Mouse (Mus musculus): ENCODE data around the gene Vmn1r26. TPM values are rescaled to one million over a fixed set of nuclear protein-coding genes. Genes with fewer than 3 reads are reported as not detected.

Gene Vmn1r26
- polyA plus RNA-seq (2015; fragmentation: Nextera tagmentation; extraction: Ambion mirVana), result not detected in 2 replicates

DNA sequence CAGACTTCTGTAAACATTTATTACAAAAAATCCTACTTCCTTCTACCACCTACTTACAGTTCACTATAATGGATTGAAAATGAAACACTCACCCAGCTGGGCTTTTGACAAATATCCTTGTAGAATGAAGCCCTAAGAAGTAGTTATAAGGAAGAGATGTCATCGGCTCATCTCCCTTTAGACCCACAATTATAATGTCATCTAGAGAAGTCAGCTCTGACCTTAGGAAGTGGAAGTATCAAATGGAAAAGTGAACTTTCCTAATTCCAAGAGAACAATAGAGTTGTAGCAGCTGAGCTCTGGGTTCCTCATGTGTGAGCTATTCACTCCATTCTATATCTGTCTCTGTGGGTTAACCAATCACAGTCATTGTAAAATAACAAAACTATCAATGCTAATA lies at the start of gene Vmn1r26:
Gene Vmn1r26, minus strand, starts transcription at position 101 of the 400 bp plus-strand sequence.

DNA sequence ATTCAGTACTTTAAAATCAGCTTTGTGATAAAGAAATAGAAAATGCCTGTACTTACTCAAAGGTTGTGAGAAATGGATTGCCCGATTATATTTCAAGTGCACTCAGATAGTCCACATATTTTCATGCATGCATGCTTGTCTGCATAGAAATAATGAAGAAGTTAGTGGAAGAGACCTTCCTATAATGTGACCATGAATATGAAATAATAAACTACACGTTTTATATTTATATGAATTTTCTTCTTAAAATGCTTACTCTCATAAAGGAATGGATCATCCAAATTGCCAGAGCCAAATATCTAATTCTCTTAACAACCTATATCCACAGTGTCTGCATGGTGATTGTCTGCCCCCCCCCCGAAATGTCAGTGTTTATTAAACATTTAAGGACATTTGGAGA lies 34.2 kb downstream of the Vmn1r26 start, which contains the start of gene Vmn1r25:
Gene Vmn1r25, minus strand, starts transcription at position 101 of the 400 bp plus-strand sequence.

DNA sequence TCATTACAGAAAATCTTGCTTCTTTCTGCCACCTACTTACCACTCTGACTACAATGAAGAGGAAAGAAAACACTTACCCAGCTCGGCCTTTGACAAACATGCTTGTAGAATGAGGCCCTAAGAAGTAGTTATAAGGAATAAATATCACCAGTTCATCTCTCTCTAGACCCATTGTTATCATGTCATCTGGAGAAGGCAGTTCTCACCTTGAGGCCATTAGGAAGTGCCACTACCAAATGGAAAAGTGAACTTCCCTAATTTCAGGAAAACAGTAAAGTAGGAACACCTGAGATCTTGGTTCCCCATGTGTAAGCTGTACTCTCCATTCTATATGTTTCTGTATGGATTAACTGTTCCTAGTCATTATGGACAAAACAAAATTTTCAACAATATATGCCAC lies 53.6 kb downstream of the Vmn1r26 start, which contains the start of gene Vmn1r24:
Gene Vmn1r24, minus strand, starts transcription at position 101 of the 400 bp plus-strand sequence.

Other genes with a start within 250 kb of the Vmn1r26 start
- gene Vopp1, start 190.0 kb downstream of the Vmn1r26 start, polyA plus RNA-seq (2015; fragmentation: Nextera tagmentation; extraction: Ambion mirVana), result 87.9 and 106 TPM in 2 replicates
- gene Vmn1r21, start 164.8 kb downstream of the Vmn1r26 start, polyA plus RNA-seq (2015; fragmentation: Nextera tagmentation; extraction: Ambion mirVana), result 0.09 TPM in 1 of 2 replicates, not detected in the other
- not detected in 2 replicates for gene Vmn1r22, start 107.1 kb downstream of the Vmn1r26 start, polyA plus RNA-seq (2015; fragmentation: Nextera tagmentation; extraction: Ambion mirVana)
- gene Vmn1r23, start 88.3 kb downstream of the Vmn1r26 start, polyA plus RNA-seq (2015; fragmentation: Nextera tagmentation; extraction: Ambion mirVana), result not detected in 2 replicates
- not detected in 2 replicates for gene Vmn1r24, start 53.7 kb downstream of the Vmn1r26 start, polyA plus RNA-seq (2015; fragmentation: Nextera tagmentation; extraction: Ambion mirVana)
- not detected in 2 replicates for gene Vmn1r25, start 34.3 kb downstream of the Vmn1r26 start, polyA plus RNA-seq (2015; fragmentation: Nextera tagmentation; extraction: Ambion mirVana)
- gene Vmn1r27, start 203.7 kb upstream of the Vmn1r26 start, polyA plus RNA-seq (2015; fragmentation: Nextera tagmentation; extraction: Ambion mirVana), result not detected in 2 replicates
- gene Vmn1r28, start 246.9 kb upstream of the Vmn1r26 start, polyA plus RNA-seq (2015; fragmentation: Nextera tagmentation; extraction: Ambion mirVana), result not detected in 2 replicates

Data from neural tube, postnatal 0 days (tissue).